Mouse (Mus musculus) spleen, adult 2 months (tissue): ENCODE data around the gene Eif4a1. TPM values are rescaled to one million over a fixed set of nuclear protein-coding genes. Genes with fewer than 3 reads are reported as not detected.
A peak's percentile ranks its signal among the peaks of the same experiment; 100 is the strongest.

Source experiments
- DNase-seq, 2 experiments: peaks; one replicate each; pipeline versions ENCODE4 v3.0.0 to v3.0.0-alpha.2; 2012 to 2021; ENCODE audit warnings: low spot score in 2 of 2, low read depth in 1 of 2
- H3K27ac ChIP-seq: fragments of 200-500 bp; 2 replicates; pipeline ENCODE4 v1.5.1; 2012; ENCODE audit warnings: low read length, inconsistent platforms; ENCODE audit not compliant: insufficient read depth
- H3K27me3 ChIP-seq: fragments of 200-500 bp; 2 replicates; pipeline ENCODE4 v1.6.1; 2012; ENCODE audit warnings: mild to moderate bottlenecking, moderate library complexity, low read length, inconsistent platforms; ENCODE audit not compliant: control insufficient read depth, insufficient read depth
- H3K36me3 ChIP-seq: fragments of 200-500 bp; 2 replicates; pipeline ENCODE4 v1.6.1; 2012; ENCODE audit warnings: mild to moderate bottlenecking, low read length, inconsistent platforms; ENCODE audit not compliant: control insufficient read depth, insufficient read depth
- H3K4me1 ChIP-seq: fragments of 200-500 bp; 2 replicates; pipeline ENCODE4 v1.6.1; 2011; ENCODE audit warnings: inconsistent platforms; ENCODE audit not compliant: control insufficient read depth, insufficient read depth, insufficient read length
- H3K4me3 ChIP-seq: fragments of 200-500 bp; 2 replicates; pipeline ENCODE4 v1.5.1; 2011; ENCODE audit warnings: mild to moderate bottlenecking, inconsistent platforms; ENCODE audit not compliant: insufficient read depth, insufficient read length; ENCODE audit errors: extremely low read depth
- CTCF ChIP-seq: fragments of 200-500 bp; IDR thresholded peaks from 2 replicates; pipeline ENCODE4 v1.5.1; 2011; ENCODE audit warnings: mild to moderate bottlenecking, inconsistent platforms; ENCODE audit not compliant: insufficient read depth, insufficient read length, insufficient replicate concordance; ENCODE audit errors: extremely low read depth
- POLR2A ChIP-seq: fragments of 200-500 bp; IDR thresholded peaks from 2 replicates; pipeline ENCODE4 v1.6.1; 2011; ENCODE audit warnings: low read depth, low read length, inconsistent platforms
- WGBS: fragments of 180-500 bp; shearing (Covaris S2); methylation state at CpG from one replicate; pipeline ENCODE4 v1.1.7; 2018; 5-methylcytosine and 5-hydroxymethylcytosine counted together
- polyA plus RNA-seq: library from polyadenylated mRNA; depleted of rRNA; stranded (reverse); fragments of >200 nt; gene quantifications from 2 replicates; pipeline ENCODE4 v1.2.3, GENCODE M21; 2012

Eif4a1 gene
- polyA plus RNA-seq, 1 experiment = 196 TPM

DNA sequence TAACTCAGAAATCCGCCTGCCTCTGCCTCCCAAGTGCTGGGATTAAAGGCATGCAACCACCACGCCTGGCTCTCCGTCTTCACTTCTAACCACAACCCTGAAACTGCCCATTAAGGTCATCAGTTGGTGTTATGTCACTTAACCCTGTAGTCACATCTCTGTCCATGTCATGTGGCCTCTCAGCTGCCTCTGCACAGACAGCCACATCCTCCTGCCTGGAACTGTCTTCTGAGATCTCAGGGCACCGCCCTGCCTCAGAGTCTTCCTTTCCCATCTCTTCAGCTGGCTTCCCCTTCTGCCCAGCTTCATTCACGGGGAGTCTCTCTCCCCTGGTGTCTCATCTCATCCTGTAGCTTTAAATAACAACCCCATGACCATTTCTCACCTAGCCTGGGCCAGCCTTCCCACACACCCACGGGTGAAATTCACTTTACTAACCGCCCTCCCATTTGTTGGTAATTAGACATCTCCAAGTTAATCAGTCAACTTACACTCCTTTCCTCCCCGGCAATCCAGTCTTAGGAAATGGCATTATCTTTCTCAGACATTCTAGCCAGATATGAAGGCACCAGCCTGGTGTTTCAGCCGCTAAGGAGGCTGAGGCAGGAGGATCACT is 20.1 kb upstream of the Eif4a1 start:
- TF ChIP-seq CTCF (no peak), POLR2A (no peak)
- H3K4me3 ChIP-seq = no peak overlapping the region
- H3K27ac ChIP-seq = no peak overlapping the region
- H3K27me3 ChIP-seq = peaks cover 7% of the 10 kb centered on the region
- WGBS = 59% methylated on average over 9 of the region's 9 CpGs
- no peaks in the 10 kb centered on the region for H3K36me3 ChIP-seq
- no peak for DNase-seq
- peaks cover 3% of the 10 kb centered on the region for H3K4me1 ChIP-seq

DNA sequence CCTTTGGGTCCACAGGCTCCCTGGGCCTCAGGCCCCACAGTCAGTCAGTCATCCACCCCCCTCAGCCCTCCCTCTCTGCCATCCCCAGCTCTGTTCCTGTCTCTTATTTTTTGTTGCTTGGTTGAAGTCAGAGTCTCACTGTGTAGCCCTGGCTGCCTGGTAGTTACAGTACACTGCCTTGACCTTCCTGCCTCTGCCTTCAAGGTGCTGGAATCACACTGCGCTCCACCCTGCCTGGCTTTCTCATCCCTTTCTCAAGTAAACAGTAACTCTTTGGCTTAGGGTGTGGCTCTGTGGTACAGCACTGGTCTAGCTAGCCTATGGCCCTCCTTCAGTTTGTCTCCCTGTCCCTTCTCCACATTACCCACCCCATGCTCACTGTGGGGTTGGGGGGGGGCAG is 17.7 kb upstream of the Eif4a1 start:
- WGBS = 96% methylated on average over 1 of the region's 1 CpGs
- H3K27ac ChIP-seq = 0 out of 2 replicates have a peak overlapping the region, but pooled peaks have one; percentile 53
- H3K27me3 ChIP-seq = no peaks in the 10 kb centered on the region
- no peaks in the 10 kb centered on the region for H3K36me3 ChIP-seq
- DNase-seq = no peak
- TF ChIP-seq POLR2A (no peak), CTCF (no peak)
- no peak overlapping the region for H3K4me3 ChIP-seq
- no peaks in the 10 kb centered on the region for H3K4me1 ChIP-seq

DNA sequence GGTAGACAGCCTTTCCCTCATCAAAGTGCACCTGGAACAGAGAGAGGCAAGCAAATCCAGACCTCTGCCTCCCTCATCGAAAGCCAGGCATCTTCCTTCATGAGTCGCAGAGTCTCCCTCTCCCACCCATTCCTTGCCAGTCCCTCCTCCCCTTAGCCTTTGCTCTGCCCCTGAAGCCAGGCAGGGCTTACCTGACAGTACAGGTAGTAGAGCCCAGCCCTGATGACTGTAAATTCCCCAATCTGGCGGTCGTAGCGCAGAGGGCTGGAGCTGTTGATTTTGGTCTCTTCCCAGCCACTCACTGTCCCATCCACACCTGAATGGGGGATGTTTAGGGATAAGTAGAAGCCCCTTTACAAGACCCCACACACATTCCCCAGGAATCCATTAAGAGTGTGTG is 14.8 kb upstream of the Eif4a1 start:
- TF ChIP-seq POLR2A (no peak), CTCF (no peak)
- no peak overlapping the region for H3K27ac ChIP-seq
- H3K27me3 ChIP-seq = no peaks in the 10 kb centered on the region
- 90% methylated on average over 5 of the region's 5 CpGs for WGBS
- no peak for DNase-seq
- H3K4me3 ChIP-seq = no peak overlapping the region
- no peaks in the 10 kb centered on the region for H3K36me3 ChIP-seq
- no peaks in the 10 kb centered on the region for H3K4me1 ChIP-seq

DNA sequence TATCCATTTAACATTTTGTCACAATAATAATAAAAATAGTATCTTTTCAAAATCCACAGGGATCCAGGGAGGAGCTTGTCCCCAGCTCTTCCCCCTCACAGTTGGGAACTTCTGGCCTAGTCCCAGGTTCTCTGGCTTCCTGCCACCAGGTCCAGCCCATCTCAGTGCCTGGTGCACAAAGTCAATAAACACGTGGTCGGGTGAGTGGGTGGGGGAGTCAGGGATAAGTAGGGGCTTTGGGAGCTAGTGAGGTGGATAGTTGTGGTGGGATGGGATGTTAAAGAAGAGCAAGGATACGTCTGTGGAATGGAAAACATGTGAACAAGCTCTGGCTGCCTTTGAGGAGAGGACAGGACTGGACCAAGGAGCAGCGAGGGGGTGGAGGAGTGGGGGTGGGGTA is 14.2 kb upstream of the Eif4a1 start:
- WGBS = 64% methylated on average over 4 of the region's 4 CpGs
- no peak for DNase-seq
- Histone ChIP-seq H3K27me3 (no peaks in the 10 kb centered on the region), H3K36me3 (no peaks in the 10 kb centered on the region), H3K4me1 (no peaks in the 10 kb centered on the region), H3K4me3 (no peak overlapping the region), H3K27ac (no peak overlapping the region; the same call in 1 of the 2 replicates)
- TF ChIP-seq POLR2A (no peak), CTCF (no peak)

DNA sequence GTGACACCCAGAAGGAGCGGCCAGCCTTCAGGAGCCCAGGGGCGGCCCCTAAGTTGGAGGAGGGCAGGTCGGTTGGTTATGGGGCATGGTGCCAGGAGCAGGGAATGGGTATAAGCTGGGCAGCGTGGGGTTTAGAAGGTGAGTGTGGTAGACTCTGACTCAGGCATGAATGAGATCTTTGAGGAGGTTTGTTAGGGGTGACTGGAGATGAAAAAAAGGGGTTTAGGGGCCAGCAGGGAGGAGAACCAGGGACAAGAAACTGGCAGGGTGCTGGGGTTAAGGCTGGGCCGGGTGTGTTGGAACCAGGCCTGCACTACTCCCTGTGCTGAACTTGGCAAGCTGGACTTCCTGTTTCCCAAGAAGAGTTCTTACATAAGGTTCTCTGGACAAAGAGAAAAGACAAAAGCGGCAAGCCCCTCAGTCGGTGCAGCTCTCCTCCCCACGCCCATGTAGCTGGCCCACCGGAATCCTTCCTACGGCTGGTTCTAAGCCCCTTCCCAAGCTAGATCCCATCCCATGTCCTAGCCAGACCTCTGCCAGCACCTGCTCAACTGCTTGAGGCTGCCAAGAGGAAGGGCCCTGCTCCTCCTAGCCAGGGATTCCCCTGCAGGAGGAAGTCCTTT is 13.4 kb upstream of the Eif4a1 start, which contains the start of gene Tnfsf13:
Gene Tnfsf13, minus strand, starts transcription at position 259 of the 623 bp plus-strand sequence.
- Histone ChIP-seq H3K4me3 (peak within 1 kb of the TSS; percentile 17; the same call in 1 of the 2 replicates), H3K4me1 (no peaks in the 10 kb centered on the region), H3K27me3 (no peaks in the 10 kb centered on the region), H3K27ac (peak within 1 kb of the TSS; percentile 90), H3K36me3 (no peaks in the 10 kb centered on the region)
- TF ChIP-seq POLR2A (no peak), CTCF (no peak)
- WGBS = 60% methylated on average over 10 of the region's 10 CpGs
- DNase-seq = no peak

DNA sequence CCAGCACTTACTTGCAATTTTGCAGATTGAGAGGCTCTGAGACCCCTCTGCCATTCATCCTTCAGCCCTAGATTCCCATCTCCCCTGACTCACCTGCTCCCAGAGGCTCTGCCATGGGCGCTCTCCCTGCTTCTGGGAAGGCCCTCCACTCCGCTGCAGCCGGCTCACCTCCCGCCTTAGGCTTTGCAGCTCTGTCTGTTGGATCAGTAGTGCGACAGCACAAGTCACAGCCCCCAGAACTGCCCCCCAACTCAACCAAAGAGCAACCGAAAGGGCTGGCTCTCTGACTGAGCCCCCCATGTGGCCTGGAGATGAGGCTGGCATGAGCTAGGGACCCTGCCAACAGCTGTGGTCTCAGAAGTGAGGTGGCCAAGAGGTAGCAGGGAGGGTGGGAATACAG is 12.7 kb upstream of the Eif4a1 start:
- peak overlapping the region; percentile 90 for H3K27ac ChIP-seq
- no peak for TF ChIP-seq CTCF
- TF ChIP-seq POLR2A = no peak
- 86% methylated on average over 6 of the region's 6 CpGs for WGBS
- no peaks in the 10 kb centered on the region for H3K27me3 ChIP-seq
- no peaks in the 10 kb centered on the region for H3K4me1 ChIP-seq
- no peak overlapping the region for H3K4me3 ChIP-seq
- no peaks in the 10 kb centered on the region for H3K36me3 ChIP-seq
- no peak for DNase-seq

DNA sequence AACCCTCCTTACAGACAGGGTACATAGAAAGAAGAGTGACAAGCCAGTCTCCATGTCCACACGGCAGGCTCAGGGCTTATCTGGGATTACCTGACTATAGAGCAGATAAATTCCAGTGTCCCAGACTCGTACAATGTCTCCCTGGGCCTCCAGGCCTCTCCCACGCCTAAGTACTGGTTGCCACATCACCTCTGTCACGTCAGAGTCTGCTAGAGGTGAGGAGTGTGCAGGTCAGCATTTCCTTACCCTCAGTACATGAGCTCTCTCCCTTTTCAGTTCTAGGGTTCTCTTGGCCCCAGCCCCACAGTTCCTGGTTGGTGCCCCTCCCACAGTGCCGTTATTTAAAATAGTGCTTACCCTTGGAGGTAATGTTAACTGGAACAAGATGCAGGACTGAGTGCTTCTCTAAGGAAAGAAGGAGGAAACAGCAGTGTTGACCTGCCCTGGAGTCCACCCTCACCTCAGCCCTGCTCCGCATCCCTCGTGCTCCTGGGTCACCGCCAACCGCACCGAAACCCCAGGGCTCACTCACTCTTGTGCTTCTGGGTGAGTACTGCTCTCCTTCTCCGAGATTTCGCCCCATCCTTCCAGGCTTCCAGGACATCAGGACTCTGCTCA is 12.0 kb upstream of the Eif4a1 start:
- TF ChIP-seq CTCF (no peak), POLR2A (no peak)
- Histone ChIP-seq H3K4me1 (no peaks in the 10 kb centered on the region), H3K4me3 (no peak overlapping the region), H3K27me3 (no peaks in the 10 kb centered on the region), H3K27ac (no peak overlapping the region; the same call in 1 of the 2 replicates), H3K36me3 (no peaks in the 10 kb centered on the region)
- DNase-seq = no peak
- 83% methylated on average over 12 of the region's 12 CpGs for WGBS
